Mouse (Mus musculus): ENCODE results near the gene Tmc2. TPM values are rescaled to one million over a fixed set of nuclear protein-coding genes. Genes with fewer than 3 reads are reported as not detected.

Tmc2 gene
- polyA plus RNA-seq, 1 experiment from 2014 or later, result not detected

Other genes starting within 250 kb of the Tmc2 start
- not detected in 2 replicates for gene Tgm3, start 182.8 kb upstream of the Tmc2 start, polyA plus RNA-seq (2014; fragmentation: Nextera tagmentation; extraction: Ambion mirVana)
- gene Tgm6, start 82.8 kb upstream of the Tmc2 start, polyA plus RNA-seq (2014; fragmentation: Nextera tagmentation; extraction: Ambion mirVana), result not detected in 2 replicates
- 756 and 782 TPM in 2 replicates for gene Snrpb, start 15.8 kb upstream of the Tmc2 start, polyA plus RNA-seq (2014; fragmentation: Nextera tagmentation; extraction: Ambion mirVana)
- 356 and 411 TPM in 2 replicates for gene Nop56, start 79.2 kb downstream of the Tmc2 start, polyA plus RNA-seq (2014; fragmentation: Nextera tagmentation; extraction: Ambion mirVana)
- gene Idh3b, start 89.4 kb downstream of the Tmc2 start, polyA plus RNA-seq (2014; fragmentation: Nextera tagmentation; extraction: Ambion mirVana), result 145 and 160 TPM in 2 replicates
- gene Ebf4, start 100.0 kb downstream of the Tmc2 start, polyA plus RNA-seq (2014; fragmentation: Nextera tagmentation; extraction: Ambion mirVana), result 1.3 and 1.4 TPM in 2 replicates
- gene Cpxm1, start 202.4 kb downstream of the Tmc2 start, polyA plus RNA-seq (2014; fragmentation: Nextera tagmentation; extraction: Ambion mirVana), result 53.0 and 54.3 TPM in 2 replicates
- gene Gm28372, start 210.0 kb downstream of the Tmc2 start, polyA plus RNA-seq (2014; fragmentation: Nextera tagmentation; extraction: Ambion mirVana), result not detected in 2 replicates
- not detected in 2 replicates for gene 1700020A23Rik, start 210.1 kb downstream of the Tmc2 start, polyA plus RNA-seq (2014; fragmentation: Nextera tagmentation; extraction: Ambion mirVana)
- gene Tmem239, start 211.3 kb downstream of the Tmc2 start, polyA plus RNA-seq (2014; fragmentation: Nextera tagmentation; extraction: Ambion mirVana), result not detected in 2 replicates
- 81.9 and 84.8 TPM in 2 replicates for gene Vps16, start 229.1 kb downstream of the Tmc2 start, polyA plus RNA-seq (2014; fragmentation: Nextera tagmentation; extraction: Ambion mirVana)
- 10.0 and 10.3 TPM in 2 replicates for gene Pced1a, start 229.5 kb downstream of the Tmc2 start, polyA plus RNA-seq (2014; fragmentation: Nextera tagmentation; extraction: Ambion mirVana)

Data from embryonic facial prominence, embryonic 11.5 days (tissue).